Mouse (Mus musculus) urinary bladder, postnatal 10 days (tissue): Measurements from ENCODE around the gene Gm8369.
"Not testable (repeated sequence)": the region's sequence is repeated elsewhere in the genome, so short reads cannot be mapped to it uniquely, and the experiment has no call there.

Experiments
- DNase-seq: peaks from one replicate; pipeline ENCODE4 v3.0.0; 2022; ENCODE audit warnings: low spot score

Gene Gm8369

GRCm38 (mm10) chr19:11485746-11486145 lies at the start of gene Gm8369:
TSS of gene Gm8369 (plus strand) at chr19:11485938.
- DNase-seq, result no peak

- no peak for DNase-seq
Observed at GRCm38 (mm10) chr19:11443338-11443737, 42.4 kb upstream of the Gm8369 start, which contains the start of gene Ms4a4b. TSS of gene Ms4a4b (plus strand) at chr19:11443553.

- no peak for DNase-seq
Observed at GRCm38 (mm10) chr19:11443964-11444363, 41.8 kb upstream of the Gm8369 start.

- no peak for DNase-seq
Observed at GRCm38 (mm10) chr19:11447238-11447637, 38.5 kb upstream of the Gm8369 start.

GRCm38 (mm10) chr19:11459041-11459440 lies 26.7 kb upstream of the Gm8369 start:
- DNase-seq, result not testable (repeated sequence)

DNA sequence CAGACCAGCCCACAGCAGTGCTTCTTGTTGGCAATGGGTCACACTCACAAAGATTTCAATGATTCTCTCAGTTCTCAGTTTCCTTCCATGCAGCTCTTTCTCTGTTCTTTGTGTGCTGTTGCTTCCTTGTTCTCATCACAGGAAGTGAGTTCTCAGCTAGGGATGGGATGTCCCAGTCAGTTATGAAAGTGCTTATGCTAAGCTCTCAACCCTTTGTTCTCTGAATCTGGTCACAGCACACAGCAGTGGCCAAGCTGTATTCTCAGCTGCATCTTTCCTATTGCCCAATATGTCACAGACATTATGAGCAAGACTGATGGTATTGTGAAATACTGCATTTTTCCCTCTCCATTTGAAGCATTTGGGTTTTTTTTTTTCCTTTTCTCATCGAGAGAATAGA lies 20.9 kb upstream of the Gm8369 start:
- not testable (repeated sequence) for DNase-seq

GRCm38 (mm10) chr19:11466471-11466870 lies 19.3 kb upstream of the Gm8369 start:
- DNase-seq, result no peak

DNA sequence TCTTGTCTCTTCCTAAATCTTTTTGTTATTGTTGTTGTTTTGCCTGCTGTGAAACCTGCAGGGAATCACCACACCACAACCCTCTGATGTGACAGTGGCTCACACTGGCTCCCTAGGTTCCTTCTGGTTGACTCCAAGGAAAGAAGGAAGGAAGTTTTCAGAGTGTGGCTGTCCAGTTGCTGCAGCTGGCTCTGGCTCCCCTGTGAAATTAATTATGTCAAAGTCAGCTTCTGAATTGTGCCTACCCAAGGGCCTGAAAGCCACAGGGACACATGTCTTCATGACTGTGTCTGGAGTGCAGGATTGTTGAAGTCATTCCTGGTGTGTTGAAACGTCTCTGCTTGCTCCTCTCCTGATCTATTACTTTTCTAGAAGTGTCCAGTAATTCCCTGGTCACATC lies 17.4 kb upstream of the Gm8369 start:
- DNase-seq, result not testable (repeated sequence)

- not testable (repeated sequence) for DNase-seq
Observed at GRCm38 (mm10) chr19:11469215-11469614, 16.5 kb upstream of the Gm8369 start, which contains the start of gene Ms4a6c. TSS of gene Ms4a6c (plus strand) at chr19:11469366.

- no peak for DNase-seq
Observed at GRCm38 (mm10) chr19:11479714-11480113, 6.0 kb upstream of the Gm8369 start.

- no peak for DNase-seq
Observed at GRCm38 (mm10) chr19:11482684-11483083, 3.1 kb upstream of the Gm8369 start.

GRCm38 (mm10) chr19:11483941-11484340 lies 1.8 kb upstream of the Gm8369 start:
- DNase-seq, result no peak

- DNase-seq, result no peak
Observed at GRCm38 (mm10) chr19:11484388-11484787, 1.4 kb upstream of the Gm8369 start.

DNA sequence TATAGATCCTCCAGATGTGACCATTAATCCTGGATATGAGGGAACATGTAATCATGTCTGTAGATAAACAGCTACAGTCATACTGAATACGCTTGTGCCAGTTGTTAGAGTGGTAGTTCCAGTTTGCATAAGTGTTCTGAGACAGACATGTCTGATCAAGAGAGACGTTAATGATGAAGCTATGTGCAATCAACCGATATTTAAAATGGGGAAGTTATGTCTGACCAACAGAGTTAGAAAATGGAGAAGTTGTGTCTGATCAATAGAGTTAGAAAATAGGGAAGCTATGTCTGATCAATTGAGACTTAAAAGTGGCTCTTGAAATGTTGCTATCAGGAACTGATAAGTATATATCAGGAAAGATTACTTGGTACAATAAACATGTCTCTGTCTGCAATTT lies 472 bp upstream of the Gm8369 start:
- DNase-seq, result no peak

GRCm38 (mm10) chr19:11486599-11486998 lies 861 bp downstream of the Gm8369 start:
- DNase-seq, result no peak

- no peak for DNase-seq
Observed at GRCm38 (mm10) chr19:11491406-11492189, 5.9 kb downstream of the Gm8369 start.

DNA sequence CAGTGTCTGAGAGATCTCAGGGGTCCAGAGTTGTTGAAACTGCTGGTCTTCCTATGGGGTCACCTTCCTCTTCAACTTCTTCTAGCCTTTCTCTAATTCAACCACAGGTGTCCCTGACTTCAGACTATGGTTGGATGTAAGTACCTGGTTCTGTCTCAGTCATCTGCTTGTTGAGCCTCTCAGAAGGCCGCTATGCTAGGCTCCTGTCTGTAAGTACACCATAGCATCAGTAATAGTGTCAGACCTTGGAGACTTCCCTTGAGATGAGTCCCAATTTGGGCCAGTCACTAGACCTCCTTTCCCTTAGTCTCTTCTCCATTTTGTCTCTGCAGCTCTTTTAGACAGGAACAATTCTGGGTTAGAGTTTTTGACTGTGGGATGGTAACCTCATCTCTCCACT lies 6.9 kb downstream of the Gm8369 start:
- no peak for DNase-seq

- no peak for DNase-seq
Observed at GRCm38 (mm10) chr19:11494519-11494918, 8.8 kb downstream of the Gm8369 start.

- no peak for DNase-seq
Observed at GRCm38 (mm10) chr19:11496361-11496760, 10.6 kb downstream of the Gm8369 start.

DNA sequence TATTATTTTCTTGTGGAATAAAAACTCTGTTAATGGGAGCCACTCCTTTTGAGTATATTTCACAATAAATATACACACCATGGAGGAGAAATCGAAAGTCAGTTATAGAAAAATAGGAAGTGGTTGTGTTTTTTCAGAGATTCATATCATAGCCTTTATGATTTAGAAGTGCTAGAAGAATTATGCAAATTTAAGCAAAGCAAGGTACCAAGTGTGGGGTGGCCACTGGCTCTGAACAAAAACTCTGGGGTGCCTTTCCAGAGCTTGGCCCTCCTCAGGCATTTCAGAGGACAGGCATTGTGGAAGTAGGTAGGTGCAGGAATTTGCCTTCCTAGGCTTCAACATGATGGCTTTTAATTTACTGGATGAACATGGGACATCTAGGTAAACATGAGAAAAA lies 11.6 kb downstream of the Gm8369 start:
- not testable (repeated sequence) for DNase-seq

GRCm38 (mm10) chr19:11500796-11501195 lies 15.1 kb downstream of the Gm8369 start:
- DNase-seq, result no peak

DNA sequence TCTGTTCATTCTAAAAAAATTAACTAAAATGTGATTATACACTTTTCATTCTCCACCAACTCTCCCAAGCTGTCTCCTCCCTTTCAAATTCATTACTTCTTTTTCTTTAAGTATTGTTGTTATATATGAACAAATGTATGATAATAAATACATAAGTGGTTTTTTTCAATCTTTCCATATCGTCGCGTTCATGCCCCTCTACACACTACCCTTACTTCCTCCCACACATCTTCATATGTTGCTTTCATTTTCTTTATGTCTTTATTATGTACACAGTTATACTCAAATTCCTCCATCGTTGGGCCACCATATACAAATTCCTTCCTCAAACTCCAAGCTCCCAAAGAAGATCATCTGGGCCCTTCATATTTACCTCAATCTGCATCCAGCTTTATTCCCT lies 15.6 kb downstream of the Gm8369 start:
- DNase-seq, result no peak

GRCm38 (mm10) chr19:11504857-11505256 lies 19.1 kb downstream of the Gm8369 start:
- no peak for DNase-seq

GRCm38 (mm10) chr19:11513458-11513857 lies 27.7 kb downstream of the Gm8369 start:
- DNase-seq, result no peak
